Mouse (Mus musculus) urinary bladder, adult 18-20 months (tissue): ENCODE measurements around the gene Fmnl1.

ENCODE experiments used
- DNase-seq, 2 experiments: peaks; one replicate each; pipeline ENCODE4 v3.0.0; 2022; ENCODE audit warnings: low spot score in 2 of 2, mixed read lengths in 2 of 2

Fmnl1 gene

GRCm38 (mm10) chr11:103160738-103161137, 10.2 kb upstream of the Fmnl1 start:
- no peak for DNase-seq

- no peak for DNase-seq
Observed at GRCm38 (mm10) chr11:103161449-103161848, 9.5 kb upstream of the Fmnl1 start.

GRCm38 (mm10) chr11:103162132-103162531, 8.8 kb upstream of the Fmnl1 start:
- DNase-seq, result no peak

GRCm38 (mm10) chr11:103164391-103164790, 6.5 kb upstream of the Fmnl1 start:
- DNase-seq, result no peak

- peak in 1 of 2 experiments; percentile 68 for DNase-seq
Observed at GRCm38 (mm10) chr11:103168690-103169390, 2.1 kb upstream of the Fmnl1 start.

- no peak for DNase-seq
Observed at GRCm38 (mm10) chr11:103169664-103170063, 1.2 kb upstream of the Fmnl1 start.

- DNase-seq, result no peak
Observed at GRCm38 (mm10) chr11:103170111-103170493, 805 bp upstream of the Fmnl1 start.

GRCm38 (mm10) chr11:103171286-103171620, 346 bp downstream of the Fmnl1 start:
- no peak for DNase-seq

GRCm38 (mm10) chr11:103171703-103172391, 940 bp downstream of the Fmnl1 start:
- DNase-seq, result no peak

- no peak for DNase-seq
Observed at GRCm38 (mm10) chr11:103172392-103173040, 1.6 kb downstream of the Fmnl1 start.

GRCm38 (mm10) chr11:103173041-103173770, 2.3 kb downstream of the Fmnl1 start:
- DNase-seq, result no peak

- no peak for DNase-seq
Observed at GRCm38 (mm10) chr11:103173771-103174344, 3.0 kb downstream of the Fmnl1 start.

GRCm38 (mm10) chr11:103174411-103174832, 3.5 kb downstream of the Fmnl1 start:
- DNase-seq, result no peak

GRCm38 (mm10) chr11:103174891-103175391, 4.0 kb downstream of the Fmnl1 start:
- DNase-seq, result no peak

GRCm38 (mm10) chr11:103175688-103176442, 5.0 kb downstream of the Fmnl1 start:
- no peak for DNase-seq

- DNase-seq, result no peak
Observed at GRCm38 (mm10) chr11:103176510-103176909, 5.6 kb downstream of the Fmnl1 start.

- no peak for DNase-seq
Observed at GRCm38 (mm10) chr11:103177216-103177615, 6.3 kb downstream of the Fmnl1 start.

GRCm38 (mm10) chr11:103177815-103178485, 7.0 kb downstream of the Fmnl1 start:
- no peak for DNase-seq

GRCm38 (mm10) chr11:103178748-103179147, 7.8 kb downstream of the Fmnl1 start:
- no peak for DNase-seq

- no peak for DNase-seq
Observed at GRCm38 (mm10) chr11:103180426-103180825, 9.5 kb downstream of the Fmnl1 start.
